Mouse (Mus musculus): ENCODE data around the gene Tmf1. TPM values are rescaled to one million over a fixed set of nuclear protein-coding genes. Genes with fewer than 3 reads are reported as not detected.

The Tmf1 gene
- 5.6 TPM in 2 replicates for polyA plus RNA-seq (2012; rRNA removed)

GRCm38 (mm10) chr6:97178491-97179366 is at the start of gene Tmf1:
Gene Tmf1 (minus strand): TSS chr6:97179122.

GRCm38 (mm10) chr6:97210191-97210961 is 31.5 kb upstream of the Tmf1 start, which contains the start of gene Arl6ip5:
Gene Arl6ip5 (plus strand): TSS chr6:97210689.

GRCm38 (mm10) chr6:97205439-97205885 is 26.5 kb upstream of the Tmf1 start, which contains the start of gene Uba3:
Gene Uba3 (minus strand): TSS chr6:97205647.

GRCm38 (mm10) chr6:97148383-97149251 is 30.3 kb downstream of the Tmf1 start, which contains the start of gene Eogt:
Gene Eogt (minus strand): TSS chr6:97149182.

Other genes starting within 250 kb of the Tmf1 start
- 1.2 and 2.4 TPM in 2 replicates for gene Fam19a4, start 118.7 kb downstream of the Tmf1 start, polyA plus RNA-seq (2012; rRNA removed)
- gene Eogt, start 29.9 kb downstream of the Tmf1 start, polyA plus RNA-seq (2012; rRNA removed) = 22.4 and 25.0 TPM in 2 replicates
- 80.1 and 86.1 TPM in 2 replicates for gene Uba3, start 26.5 kb upstream of the Tmf1 start, polyA plus RNA-seq (2012; rRNA removed)
- gene Arl6ip5, start 31.6 kb upstream of the Tmf1 start, polyA plus RNA-seq (2012; rRNA removed) = 159 and 162 TPM in 2 replicates
- gene Lmod3, start 73.6 kb upstream of the Tmf1 start, polyA plus RNA-seq (2012; rRNA removed) = 0.09 and 1.4 TPM in 2 replicates

Data from central nervous system, embryonic 18 days (tissue).